Comparison of ENCODE assay signal across 25 mouse cellular contexts in genomic region chr11:53548036-53548605, GRCm38 (mm10). TPM values are rescaled to one million over a fixed set of nuclear protein-coding genes. Genes with fewer than 3 reads are reported as not detected.
DNase-seq lines count a peak whose midpoint lies in the region; ATAC-seq and TF ChIP-seq lines count a peak whose summit lies in the region.
"Had no signal": no experiment of that assay in that cellular context is flagged by ENCODE, and none has a peak within 500 bp of the region (broad histone marks: within the 10 kb centered on the region; RNA-seq: fewer than 3 reads in every experiment).

No protein-coding gene starts in this region.

- no peak overlapping the region for H3K9ac ChIP-seq in embryonic facial prominence, embryonic 14.5 days (ENCODE audit: low read depth, low read length)
- H3K9ac ChIP-seq in lung, postnatal 0 days (replicated peaks; ENCODE audit: low read depth), result no peak overlapping the region
- H3K9ac ChIP-seq in liver, embryonic 13.5 days, result no peak overlapping the region
- H3K9ac ChIP-seq: forebrain, embryonic 13.5 days; hindbrain, embryonic 15.5 days; kidney, embryonic 15.5 days; neural tube, embryonic 15.5 days had no signal

- H3K4me3 ChIP-seq in embryonic facial prominence, embryonic 14.5 days (ENCODE audit: low read depth, low read length), result no peak overlapping the region
- H3K4me3 ChIP-seq in embryonic facial prominence, embryonic 10.5 days, result no peak overlapping the region
- no peak overlapping the region for H3K4me3 ChIP-seq in lung, postnatal 0 days (ENCODE audit: low read depth, low read length)
- H3K4me3 ChIP-seq in liver, embryonic 13.5 days (replicated peaks), result no peak overlapping the region
- H3K4me3 ChIP-seq: forebrain, embryonic 13.5 days; hindbrain, embryonic 10.5 days; hindbrain, embryonic 15.5 days; kidney, embryonic 15.5 days; neural tube, embryonic 15.5 days had no signal

- no peak overlapping the region for H3K4me2 ChIP-seq in embryonic facial prominence, embryonic 14.5 days (ENCODE audit: low read depth, low read length)
- H3K4me2 ChIP-seq in lung, postnatal 0 days (replicated peaks; ENCODE audit: low read depth, low read length), result no peak overlapping the region
- H3K4me2 ChIP-seq in liver, embryonic 13.5 days, result peak overlapping the region; percentile 13
- H3K4me2 ChIP-seq: forebrain, embryonic 13.5 days; hindbrain, embryonic 15.5 days; kidney, embryonic 15.5 days; neural tube, embryonic 15.5 days had no signal

- TF ChIP-seq EP300 in lung, postnatal 0 days (IDR thresholded peaks at IDR 0.05), result no peak

- ATAC-seq in embryonic facial prominence, embryonic 14.5 days (ENCODE audit: low read depth), result peak; percentile 34; the same call in 1 of the 2 replicates
- ATAC-seq in lung, postnatal 0 days, result 0 out of 2 replicates have a peak, but pooled peaks have one; percentile 27
- peak; percentile 17 for ATAC-seq in liver, embryonic 13.5 days (ENCODE audit: low read depth)
- ATAC-seq in megakaryocyte progenitor cell, adult 5-6 weeks (replicated peaks; ENCODE audit: poor library complexity), result peak; percentile 9; the same call in 1 of the 2 replicates
- ATAC-seq: forebrain, embryonic 13.5 days; inflammation-experienced regulatory T-cells, adult 6 months had no signal

- H3K27ac ChIP-seq in embryonic facial prominence, embryonic 14.5 days (replicated peaks; ENCODE audit: low read depth, low read length), result no peak overlapping the region
- no peak overlapping the region for H3K27ac ChIP-seq in embryonic facial prominence, embryonic 10.5 days (replicated peaks)
- H3K27ac ChIP-seq in lung, postnatal 0 days (ENCODE audit: low read length), result no peak overlapping the region
- peak overlapping the region; percentile 81 for H3K27ac ChIP-seq in liver, embryonic 13.5 days
- H3K27ac ChIP-seq: forebrain, embryonic 13.5 days; hindbrain, embryonic 10.5 days; hindbrain, embryonic 15.5 days; kidney, embryonic 15.5 days; macrophage; neural tube, embryonic 15.5 days; stomach, postnatal 0 days had no signal

- no peaks in the 10 kb centered on the region for H3K36me3 ChIP-seq in embryonic facial prominence, embryonic 14.5 days (ENCODE audit: control insufficient read depth, insufficient read depth, low read length)
- H3K36me3 ChIP-seq in embryonic facial prominence, embryonic 10.5 days (replicated peaks), result no peaks in the 10 kb centered on the region
- H3K36me3 ChIP-seq in lung, postnatal 0 days (ENCODE audit: insufficient read depth, low read length), result no peaks in the 10 kb centered on the region
- peaks cover 9% of the 10 kb centered on the region for H3K36me3 ChIP-seq in liver, embryonic 13.5 days
- H3K36me3 ChIP-seq: hindbrain, embryonic 10.5 days; hindbrain, embryonic 15.5 days; kidney, embryonic 15.5 days; neural tube, embryonic 15.5 days had no signal

- DNase-seq in embryonic facial prominence, embryonic 14.5 days (ENCODE audit: low spot score), result no peak
- DNase-seq in embryonic facial prominence, embryonic 10.5 days (ENCODE audit: low spot score), result no peak
- no peak for DNase-seq in lung, postnatal 0 days (ENCODE audit: low spot score)
- DNase-seq in lung, postnatal 25 days (ENCODE audit: low spot score), result no peak
- no peak for DNase-seq in liver, embryonic 13.5 days
- no peak for DNase-seq in gastrocnemius, postnatal 4 days (ENCODE audit: low spot score in 2 of 2)
- DNase-seq in urinary bladder, postnatal 25 days (ENCODE audit: low spot score), result no peak
- DNase-seq: B cell, adult 2 months; cerebellum, adult 18-20 months; cerebellum, postnatal 14 days; gastrocnemius, postnatal 14 days; heart, adult 18-20 months; heart, postnatal 14 days; kidney, adult 11 months; midbrain, embryonic 14.5 days; right cerebral cortex, postnatal 25 days had no signal

- 86% methylated on average over 18 of the region's 19 CpGs for WGBS in embryonic facial prominence, embryonic 14.5 days
- WGBS in embryonic facial prominence, embryonic 10.5 days, result 90% methylated on average over 19 of the region's 19 CpGs
- WGBS in lung, postnatal 0 days, result 72% methylated on average over 19 of the region's 19 CpGs
- 60% methylated on average over 19 of the region's 19 CpGs for WGBS in liver, embryonic 13.5 days (ENCODE audit: insufficient replicate concordance)

- no peak for TF ChIP-seq CTCF in lung, postnatal 0 days (IDR thresholded peaks at IDR 0.05)

- H3K27me3 ChIP-seq in embryonic facial prominence, embryonic 14.5 days (replicated peaks; ENCODE audit: control insufficient read depth, insufficient read depth, low read length), result no peaks in the 10 kb centered on the region
- no peaks in the 10 kb centered on the region for H3K27me3 ChIP-seq in embryonic facial prominence, embryonic 10.5 days (replicated peaks; ENCODE audit: low read depth, poor library complexity, severe bottlenecking)
- no peaks in the 10 kb centered on the region for H3K27me3 ChIP-seq in lung, postnatal 0 days (replicated peaks; ENCODE audit: insufficient read depth, low read length)
- H3K27me3 ChIP-seq in liver, embryonic 13.5 days, result no peaks in the 10 kb centered on the region
- H3K27me3 ChIP-seq: forebrain, embryonic 13.5 days; hindbrain, embryonic 15.5 days; kidney, embryonic 15.5 days; neural tube, embryonic 15.5 days had no signal

- H3K9me3 ChIP-seq in embryonic facial prominence, embryonic 14.5 days (ENCODE audit: control insufficient read depth, low read length), result no peaks in the 10 kb centered on the region
- H3K9me3 ChIP-seq in embryonic facial prominence, embryonic 10.5 days, result 0 out of 2 replicates have a peak, but pooled peaks cover 2% of the 10 kb centered on the region
- no peaks in the 10 kb centered on the region for H3K9me3 ChIP-seq in lung, postnatal 0 days (ENCODE audit: low read length)
- 0 out of 2 replicates have a peak, but pooled peaks cover 4% of the 10 kb centered on the region for H3K9me3 ChIP-seq in liver, embryonic 13.5 days (replicated peaks)
- H3K9me3 ChIP-seq: forebrain, embryonic 13.5 days; hindbrain, embryonic 15.5 days; kidney, embryonic 15.5 days; neural tube, embryonic 15.5 days had no signal

- H3K4me1 ChIP-seq in embryonic facial prominence, embryonic 14.5 days (ENCODE audit: control insufficient read depth, insufficient read depth, low read length), result no peaks in the 10 kb centered on the region
- peaks cover 13% of the 10 kb centered on the region for H3K4me1 ChIP-seq in embryonic facial prominence, embryonic 10.5 days
- peaks cover 4% of the 10 kb centered on the region; the same call in 1 of the 2 replicates for H3K4me1 ChIP-seq in lung, postnatal 0 days (ENCODE audit: insufficient read depth, low read depth, low read length)
- peaks cover 42% of the 10 kb centered on the region for H3K4me1 ChIP-seq in liver, embryonic 13.5 days (replicated peaks)
- H3K4me1 ChIP-seq: hindbrain, embryonic 15.5 days; neural tube, embryonic 15.5 days had no signal

RNA-seq across cellular contexts. Expression of gene Kif3a, which starts 19.1 kb away (rescaled TPM):
- polyA plus RNA-seq in embryonic facial prominence, embryonic 14.5 days (2014; fragmentation: Nextera tagmentation; extraction: Ambion mirVana), result 75.4 and 77.0 TPM in 2 replicates
- 68.0 and 77.6 TPM in 2 replicates for polyA plus RNA-seq in embryonic facial prominence, embryonic 10.5 days (2016; fragmentation: Nextera tagmentation; extraction: Ambion mirVana)
- 39.4 and 39.9 TPM in 2 replicates for polyA plus RNA-seq in lung, postnatal 0 days (2015; fragmentation: Nextera tagmentation; extraction: Ambion mirVana)
- 13.3 and 13.8 TPM in 2 replicates for polyA plus RNA-seq in liver, embryonic 13.5 days (2015; fragmentation: Nextera tagmentation; extraction: Ambion mirVana)
- total RNA-seq in megakaryocyte progenitor cell, adult 5-6 weeks (2015), result 3.9 TPM in 2 replicates
- 6.2 and 9.1 TPM in 2 replicates for total RNA-seq in megakaryocyte progenitor cell, adult 5-6 weeks (2017)
- total RNA-seq in gastrocnemius, postnatal 4 days (2021), result 10 to 100 TPM; 15.9 to 18.2 TPM

RNA-seq across cellular contexts. Expression of gene Sept8, which starts 29.1 kb away (rescaled TPM):
- 42.2 and 46.6 TPM in 2 replicates for polyA plus RNA-seq in embryonic facial prominence, embryonic 14.5 days (2014; fragmentation: Nextera tagmentation; extraction: Ambion mirVana)
- polyA plus RNA-seq in embryonic facial prominence, embryonic 10.5 days (2016; fragmentation: Nextera tagmentation; extraction: Ambion mirVana), result 17.7 and 19.0 TPM in 2 replicates
- 13.9 and 15.5 TPM in 2 replicates for polyA plus RNA-seq in lung, postnatal 0 days (2015; fragmentation: Nextera tagmentation; extraction: Ambion mirVana)
- 21.9 and 26.6 TPM in 2 replicates for polyA plus RNA-seq in liver, embryonic 13.5 days (2015; fragmentation: Nextera tagmentation; extraction: Ambion mirVana)
- 15.5 and 27.3 TPM in 2 replicates for total RNA-seq in megakaryocyte progenitor cell, adult 5-6 weeks (2015)
- 11.0 and 24.6 TPM in 2 replicates for total RNA-seq in megakaryocyte progenitor cell, adult 5-6 weeks (2017)
- 10 to 100 TPM; 85.8 to 88.6 TPM for total RNA-seq in gastrocnemius, postnatal 4 days (2021)
